Mouse (Mus musculus): ENCODE measurements around the gene Ino80d. TPM values are rescaled to one million over a fixed set of nuclear protein-coding genes. Genes with fewer than 3 reads are reported as not detected.

The Ino80d gene
- total and polyA plus RNA-seq, 3 experiments, result 6.5 to 18.4 (median 16.6) TPM

- WGBS, result 90% methylated on average over 4 of the region's 4 CpGs
- Histone ChIP-seq H3K27ac (no peak overlapping the region), H3K4me3 (no peak overlapping the region), H3K36me3 (ENCODE audit: control insufficient read depth, insufficient read depth, low read length) (no peaks in the 10 kb centered on the region), H3K79me2 (replicated peaks; ENCODE audit: control insufficient read depth, insufficient read depth, low read length) (no peaks in the 10 kb centered on the region), H3K9ac (ENCODE audit: low read depth, low read length) (no peak overlapping the region), H3K4me1 (ENCODE audit: control insufficient read depth, insufficient read depth, low read length) (no peaks in the 10 kb centered on the region), H3K27me3 (ENCODE audit: control insufficient read depth, insufficient read depth, low read length) (no peaks in the 10 kb centered on the region)
- TF ChIP-seq CTCF (IDR thresholded peaks at IDR 0.05) (no peak), POLR2A (IDR thresholded peaks at IDR 0.05; ENCODE audit: insufficient read depth, low read depth, low read length) (no peak), EP300 (IDR thresholded peaks at IDR 0.05; ENCODE audit: insufficient read depth, low read depth, low read length) (no peak)
- DNase-seq, result no peak
- intact Hi-C loops (cut with DNase I), result no loop called here
Measured at GRCm38 (mm10) chr1:62953036-62953435, 161.4 kb downstream of the Ino80d start.

GRCm38 (mm10) chr1:62952319-62952718, 162.1 kb downstream of the Ino80d start:
- no peak for DNase-seq
- Histone ChIP-seq H3K4me3 (no peak overlapping the region), H3K36me3 (ENCODE audit: control insufficient read depth, insufficient read depth, low read length) (no peaks in the 10 kb centered on the region), H3K27ac (no peak overlapping the region), H3K4me1 (ENCODE audit: control insufficient read depth, insufficient read depth, low read length) (no peaks in the 10 kb centered on the region), H3K9ac (ENCODE audit: low read depth, low read length) (no peak overlapping the region), H3K79me2 (replicated peaks; ENCODE audit: control insufficient read depth, insufficient read depth, low read length) (no peaks in the 10 kb centered on the region), H3K27me3 (ENCODE audit: control insufficient read depth, insufficient read depth, low read length) (no peaks in the 10 kb centered on the region)
- 98% methylated on average over 3 of the region's 3 CpGs for WGBS
- TF ChIP-seq EP300 (IDR thresholded peaks at IDR 0.05; ENCODE audit: insufficient read depth, low read depth, low read length), result no peak
- no peak for TF ChIP-seq POLR2A (IDR thresholded peaks at IDR 0.05; ENCODE audit: insufficient read depth, low read depth, low read length)
- no peak for TF ChIP-seq CTCF (IDR thresholded peaks at IDR 0.05)
- intact Hi-C loops (cut with DNase I), result no loop called here

GRCm38 (mm10) chr1:62951067-62951809, 163.2 kb downstream of the Ino80d start:
- Histone ChIP-seq H3K27me3 (ENCODE audit: control insufficient read depth, insufficient read depth, low read length) (no peaks in the 10 kb centered on the region), H3K4me1 (ENCODE audit: control insufficient read depth, insufficient read depth, low read length) (no peaks in the 10 kb centered on the region), H3K27ac (no peak overlapping the region), H3K36me3 (ENCODE audit: control insufficient read depth, insufficient read depth, low read length) (no peaks in the 10 kb centered on the region), H3K9ac (ENCODE audit: low read depth, low read length) (no peak overlapping the region), H3K79me2 (replicated peaks; ENCODE audit: control insufficient read depth, insufficient read depth, low read length) (no peaks in the 10 kb centered on the region), H3K4me3 (no peak overlapping the region)
- intact Hi-C loops (cut with DNase I), result no loop called here
- peak; percentile 61 to 63 for DNase-seq
- no peak for TF ChIP-seq POLR2A (IDR thresholded peaks at IDR 0.05; ENCODE audit: insufficient read depth, low read depth, low read length)
- no peak for TF ChIP-seq CTCF (IDR thresholded peaks at IDR 0.05)
- TF ChIP-seq EP300 (IDR thresholded peaks at IDR 0.05; ENCODE audit: insufficient read depth, low read depth, low read length), result no peak
- 26% methylated on average over 7 of the region's 7 CpGs for WGBS

- DNase-seq, result no peak
- WGBS, result 83% methylated on average over 9 of the region's 9 CpGs
- intact Hi-C loops (cut with DNase I), result no loop called here
Measured at GRCm38 (mm10) chr1:62950526-62950925, 163.9 kb downstream of the Ino80d start.

GRCm38 (mm10) chr1:62947807-62948206, 166.7 kb downstream of the Ino80d start:
- intact Hi-C loops (cut with DNase I), result no loop called here

More at GRCm38 (mm10) chr1:62950526-62950925, 163.9 kb downstream of the Ino80d start:
- no peak overlapping the region for H3K4me3 ChIP-seq
- H3K9ac ChIP-seq (ENCODE audit: low read depth, low read length), result no peak overlapping the region
- H3K4me1 ChIP-seq (ENCODE audit: control insufficient read depth, insufficient read depth, low read length), result no peaks in the 10 kb centered on the region
- H3K27me3 ChIP-seq (ENCODE audit: control insufficient read depth, insufficient read depth, low read length), result no peaks in the 10 kb centered on the region
- TF ChIP-seq EP300 (IDR thresholded peaks at IDR 0.05; ENCODE audit: insufficient read depth, low read depth, low read length) (no peak), CTCF (IDR thresholded peaks at IDR 0.05) (no peak), POLR2A (IDR thresholded peaks at IDR 0.05; ENCODE audit: insufficient read depth, low read depth, low read length) (no peak)
- H3K79me2 ChIP-seq (replicated peaks; ENCODE audit: control insufficient read depth, insufficient read depth, low read length), result no peaks in the 10 kb centered on the region
- H3K36me3 ChIP-seq (ENCODE audit: control insufficient read depth, insufficient read depth, low read length), result no peaks in the 10 kb centered on the region
- no peak overlapping the region for H3K27ac ChIP-seq

GRCm38 (mm10) chr1:62946987-62947386, 167.5 kb downstream of the Ino80d start:
- Histone ChIP-seq H3K4me1 (ENCODE audit: control insufficient read depth, insufficient read depth, low read length) (no peaks in the 10 kb centered on the region), H3K36me3 (ENCODE audit: control insufficient read depth, insufficient read depth, low read length) (no peaks in the 10 kb centered on the region), H3K4me3 (no peak overlapping the region), H3K9ac (ENCODE audit: low read depth, low read length) (no peak overlapping the region), H3K27ac (no peak overlapping the region), H3K27me3 (ENCODE audit: control insufficient read depth, insufficient read depth, low read length) (no peaks in the 10 kb centered on the region), H3K79me2 (replicated peaks; ENCODE audit: control insufficient read depth, insufficient read depth, low read length) (no peaks in the 10 kb centered on the region)
- TF ChIP-seq CTCF (IDR thresholded peaks at IDR 0.05) (no peak), POLR2A (IDR thresholded peaks at IDR 0.05; ENCODE audit: insufficient read depth, low read depth, low read length) (no peak), EP300 (IDR thresholded peaks at IDR 0.05; ENCODE audit: insufficient read depth, low read depth, low read length) (no peak)
- 78% methylated on average over 5 of the region's 5 CpGs for WGBS
- no peak for DNase-seq
- intact Hi-C loops (cut with DNase I), result no loop called here

More at GRCm38 (mm10) chr1:62947807-62948206, 166.7 kb downstream of the Ino80d start:
- DNase-seq, result no peak
- Histone ChIP-seq H3K79me2 (replicated peaks; ENCODE audit: control insufficient read depth, insufficient read depth, low read length) (no peaks in the 10 kb centered on the region), H3K4me1 (ENCODE audit: control insufficient read depth, insufficient read depth, low read length) (no peaks in the 10 kb centered on the region), H3K9ac (ENCODE audit: low read depth, low read length) (no peak overlapping the region), H3K27me3 (ENCODE audit: control insufficient read depth, insufficient read depth, low read length) (no peaks in the 10 kb centered on the region), H3K27ac (no peak overlapping the region), H3K36me3 (ENCODE audit: control insufficient read depth, insufficient read depth, low read length) (no peaks in the 10 kb centered on the region), H3K4me3 (no peak overlapping the region)
- TF ChIP-seq CTCF (IDR thresholded peaks at IDR 0.05), result no peak
- no peak for TF ChIP-seq POLR2A (IDR thresholded peaks at IDR 0.05; ENCODE audit: insufficient read depth, low read depth, low read length)
- TF ChIP-seq EP300 (IDR thresholded peaks at IDR 0.05; ENCODE audit: insufficient read depth, low read depth, low read length), result no peak

Data from heart, adult 2 months (tissue).